Mouse (Mus musculus): ENCODE measurements around the gene Tmem107.

Tmem107 gene

DNA sequence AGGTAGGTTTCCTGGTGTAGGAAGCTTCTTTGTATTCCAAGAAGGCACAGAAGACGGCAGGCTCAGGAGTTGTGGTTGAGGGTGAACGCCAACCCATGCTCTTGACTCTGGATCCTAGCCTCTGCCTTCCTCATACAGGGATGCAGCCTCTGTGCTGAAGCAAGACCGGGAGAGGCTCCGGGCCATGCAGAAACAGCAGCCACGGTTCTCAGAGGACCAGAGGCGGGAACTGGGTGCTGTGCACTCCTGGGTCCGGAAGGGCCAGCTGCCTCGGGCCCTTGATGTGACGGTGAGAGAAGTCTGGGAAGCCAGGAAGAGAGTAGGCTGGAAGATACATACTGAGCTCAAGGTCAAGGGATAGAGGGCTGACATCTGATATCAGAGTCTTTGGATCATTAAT, 37.6 kb downstream of the Tmem107 start:
- DNase-seq, result no peak

DNA sequence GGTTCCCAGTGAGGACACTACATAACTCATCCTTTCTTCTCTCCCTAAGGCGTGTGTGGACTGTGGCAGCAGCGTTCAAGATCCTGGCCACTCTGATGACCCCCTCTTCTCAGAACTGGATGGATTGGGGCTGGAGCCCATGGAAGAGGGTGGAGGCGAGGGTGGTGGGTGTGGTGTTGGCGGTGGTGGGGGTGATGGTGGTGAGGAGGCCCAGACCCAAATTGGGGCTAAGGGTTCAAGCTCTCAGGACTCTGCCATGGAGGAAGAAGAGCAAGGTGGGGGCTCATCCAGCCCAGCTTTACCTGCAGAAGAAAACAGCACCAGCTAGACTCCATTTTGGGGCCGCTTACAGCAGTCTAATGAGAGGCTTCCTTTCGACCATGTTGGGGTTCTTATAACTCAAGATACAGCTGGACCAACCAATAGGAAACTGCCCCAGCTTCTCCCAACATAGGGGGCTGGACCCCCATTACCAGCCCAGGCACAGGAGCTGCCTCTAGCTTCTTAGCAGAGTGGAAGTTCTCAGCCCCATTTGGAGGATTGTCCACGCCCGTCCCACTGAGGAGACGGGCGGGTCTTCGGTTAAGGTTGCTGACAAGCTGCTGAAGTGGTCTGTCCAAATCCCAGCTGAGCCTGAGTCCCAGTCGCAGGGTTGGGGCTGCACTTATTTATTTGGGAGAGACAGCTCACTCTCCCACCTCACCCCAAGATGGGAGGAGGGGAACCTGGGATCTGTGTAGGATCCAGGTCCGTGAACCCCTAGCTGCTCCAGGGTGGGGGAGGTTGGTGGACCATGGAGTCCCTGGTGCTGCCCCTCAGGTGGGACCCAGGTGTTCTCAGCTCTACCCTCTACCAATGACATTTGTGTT, 38.7 kb downstream of the Tmem107 start:
- DNase-seq, result no peak

DNA sequence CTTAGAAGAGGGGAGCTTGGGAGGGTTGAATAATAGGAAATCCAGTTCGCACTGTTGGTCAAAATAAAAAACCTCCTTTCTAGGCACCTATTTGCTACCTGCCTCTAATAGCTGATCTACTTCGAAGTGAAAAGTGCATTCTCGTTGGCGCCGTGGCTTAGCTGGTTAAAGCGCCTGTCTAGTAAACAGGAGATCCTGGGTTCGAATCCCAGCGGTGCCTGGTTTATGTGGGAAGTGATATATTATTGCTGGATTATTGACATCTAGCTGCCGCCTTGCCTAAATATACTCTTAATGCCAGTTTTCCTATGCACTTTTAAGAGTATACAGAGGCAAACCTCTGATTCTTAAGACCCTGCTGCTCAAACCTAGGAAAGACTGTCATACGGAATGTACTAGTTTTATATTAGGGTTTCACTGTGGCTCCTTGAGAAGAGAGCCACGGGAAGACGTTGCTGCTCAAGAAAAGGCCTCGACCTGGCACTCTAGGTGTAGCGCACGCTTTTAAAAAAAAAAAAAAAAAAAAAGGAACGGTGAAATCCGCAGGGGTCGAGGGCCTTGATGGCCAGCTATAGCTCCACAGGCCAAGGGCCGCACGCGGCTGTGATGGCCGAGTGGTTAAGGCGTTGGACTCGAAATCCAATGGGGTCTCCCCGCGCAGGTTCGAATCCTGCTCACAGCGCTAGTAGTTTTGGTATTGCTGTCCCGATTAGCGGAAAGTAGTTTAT, 39.9 kb downstream of the Tmem107 start:
- DNase-seq, result peak; percentile 83 to 94

DNA sequence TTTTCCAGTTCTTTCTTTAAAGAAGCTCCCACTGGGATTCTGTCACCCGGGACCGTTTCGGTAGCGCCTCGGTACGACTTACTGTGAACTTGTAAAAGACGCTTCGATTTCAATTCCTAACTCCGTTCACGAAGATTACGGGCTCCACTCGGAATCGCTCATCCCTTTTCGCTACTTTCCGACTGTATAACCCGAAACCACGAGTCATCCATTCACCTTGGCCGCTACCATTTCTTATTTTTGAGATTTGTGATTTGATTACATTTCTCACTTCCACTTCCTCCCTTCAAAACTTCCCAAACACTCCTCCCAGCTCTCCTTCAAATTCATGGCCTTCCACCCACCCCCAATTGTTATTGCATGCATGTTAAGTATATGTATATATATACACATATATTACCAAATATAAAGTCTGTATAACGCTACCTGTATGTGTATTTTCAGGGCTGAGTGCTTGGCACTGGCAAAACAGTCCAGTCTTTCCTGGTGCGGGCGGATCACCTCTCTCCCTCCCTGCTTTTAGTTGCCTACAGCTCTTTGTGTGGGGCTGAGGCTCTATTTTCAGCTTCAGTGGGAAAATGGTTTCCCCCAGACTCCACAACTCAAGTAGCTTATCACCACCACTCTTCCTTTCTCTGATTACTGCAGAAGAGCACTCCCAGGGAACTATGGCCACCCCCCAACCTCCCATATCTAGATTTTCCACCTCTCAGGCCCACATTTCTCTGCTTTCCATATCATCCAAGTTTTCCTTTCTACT, 40.6 kb downstream of the Tmem107 start:
- no peak for DNase-seq

DNA sequence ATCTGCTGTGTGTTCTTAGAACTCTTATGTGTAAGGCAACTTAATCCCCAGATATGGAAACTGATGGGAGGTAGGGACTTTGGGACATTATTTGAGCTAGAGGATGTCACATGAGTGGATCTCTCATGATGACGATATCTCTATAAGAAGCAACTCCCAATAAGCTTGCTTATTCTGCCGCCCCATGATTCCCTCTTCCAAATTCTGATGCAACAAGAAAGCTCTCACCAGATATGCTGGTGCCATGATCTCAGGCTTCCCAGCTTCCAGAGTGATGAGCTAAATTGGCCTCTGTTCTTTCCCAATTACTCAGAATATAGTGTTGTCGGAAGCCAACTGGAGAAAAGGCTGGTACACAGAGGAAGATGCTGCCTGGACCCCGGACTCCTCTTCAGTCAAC, 41.3 kb downstream of the Tmem107 start:
- no peak for DNase-seq

DNA sequence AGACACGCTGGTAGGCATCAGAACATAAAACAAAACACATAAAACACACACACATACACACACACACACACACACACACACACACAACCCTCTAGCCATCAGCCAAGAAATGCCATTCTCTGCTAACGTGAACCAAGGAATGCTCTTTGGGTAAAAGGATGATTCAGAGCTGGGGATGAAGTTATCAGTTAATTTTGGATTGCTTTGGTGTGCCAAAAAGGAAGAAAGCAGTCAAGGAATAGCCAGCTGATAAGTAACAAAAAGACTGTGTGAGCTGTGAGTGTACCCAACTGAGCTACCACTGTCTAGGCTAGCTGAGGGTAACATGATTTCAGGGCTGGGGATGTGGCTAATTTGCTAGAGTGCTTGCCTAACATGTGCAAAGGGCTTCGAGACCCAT, 43.4 kb downstream of the Tmem107 start:
- DNase-seq, result no peak

DNA sequence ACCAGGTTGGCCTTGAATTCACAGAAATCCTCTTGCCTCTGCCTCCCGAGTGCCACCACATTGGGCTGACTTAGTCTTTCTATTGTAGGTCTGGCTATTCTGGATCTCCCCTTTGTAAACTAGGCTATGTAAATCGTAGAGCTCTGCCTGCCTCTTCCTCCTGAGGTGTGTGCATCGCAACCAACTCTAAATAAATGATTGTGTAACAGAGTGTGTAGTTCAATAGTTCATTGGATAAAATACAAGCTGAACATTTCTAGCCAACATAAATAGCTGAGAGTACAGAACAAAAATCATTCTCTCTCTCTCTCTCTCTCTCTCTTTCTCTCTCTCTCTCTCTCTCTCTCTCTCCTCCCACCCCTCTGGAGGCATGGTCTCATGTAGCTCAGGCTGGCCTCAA, 44.0 kb downstream of the Tmem107 start:
- no peak for DNase-seq

DNA sequence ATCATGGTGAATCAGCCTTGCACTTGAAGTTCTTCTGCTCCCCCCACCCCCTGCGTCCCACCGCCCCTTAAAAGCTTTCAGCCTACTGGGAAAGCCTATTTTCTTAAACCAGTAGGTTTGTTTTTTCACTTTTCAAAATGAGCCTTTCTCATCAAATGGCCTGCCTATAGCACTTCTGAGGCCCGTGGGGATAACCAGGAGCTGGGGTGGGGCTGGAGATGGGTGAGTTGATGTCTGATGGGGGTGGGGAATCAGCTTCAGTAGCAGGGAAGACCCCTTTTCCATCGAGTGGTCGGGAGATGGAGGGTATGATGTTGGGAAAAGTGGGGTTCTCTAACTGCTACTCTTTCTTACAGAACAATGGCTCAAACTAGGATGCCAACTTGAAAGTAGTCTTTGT, 46.2 kb downstream of the Tmem107 start:
- peak; percentile 8 to 21 for DNase-seq

DNA sequence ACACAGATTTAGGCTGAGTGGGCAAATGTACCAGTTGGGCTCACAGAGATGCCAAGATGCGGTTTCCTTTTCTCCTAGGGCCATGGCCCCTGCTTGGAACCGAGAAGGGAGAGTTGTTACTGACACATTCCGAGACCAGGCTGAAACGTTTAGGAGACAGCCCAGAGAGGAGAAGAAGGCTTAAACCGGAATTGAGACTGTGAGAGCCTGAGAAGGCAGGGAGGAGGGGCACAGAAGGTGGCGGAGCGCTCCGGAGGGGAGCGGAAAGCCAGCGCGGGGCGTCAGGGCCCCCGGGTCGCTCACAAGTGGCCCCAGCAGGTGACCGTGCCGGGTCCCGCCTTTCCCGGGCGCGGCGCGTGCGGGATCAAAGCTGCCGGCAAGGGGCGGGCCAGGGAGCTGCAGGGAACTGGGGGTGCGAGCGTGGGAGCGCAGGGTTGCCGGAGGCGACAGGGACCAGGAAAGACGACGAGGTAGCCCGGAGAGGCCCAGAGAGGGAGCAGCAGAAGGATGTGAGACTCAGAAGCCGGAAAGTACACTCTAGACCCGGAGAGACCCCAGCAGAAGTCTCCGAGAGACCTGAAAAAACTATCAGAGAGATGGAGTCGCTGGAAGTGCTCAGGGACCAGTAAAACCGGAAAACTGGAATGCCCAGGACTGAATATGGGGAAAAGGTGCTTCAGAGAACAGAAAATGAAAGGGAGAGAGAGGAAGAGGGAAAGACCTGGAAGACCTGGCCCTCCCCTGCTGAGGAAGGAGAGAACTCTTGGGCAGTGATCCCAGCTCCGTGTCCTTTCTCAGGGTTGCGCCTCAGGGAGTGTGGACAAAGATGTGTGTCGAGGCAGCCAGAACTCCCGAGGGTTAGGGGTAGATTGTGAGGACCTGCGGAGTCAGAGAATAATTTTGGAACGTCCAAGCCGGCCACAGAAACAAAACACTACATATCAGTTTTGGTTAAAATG, 47.4 kb downstream of the Tmem107 start:
- DNase-seq, result peak; percentile 66 to 77

DNA sequence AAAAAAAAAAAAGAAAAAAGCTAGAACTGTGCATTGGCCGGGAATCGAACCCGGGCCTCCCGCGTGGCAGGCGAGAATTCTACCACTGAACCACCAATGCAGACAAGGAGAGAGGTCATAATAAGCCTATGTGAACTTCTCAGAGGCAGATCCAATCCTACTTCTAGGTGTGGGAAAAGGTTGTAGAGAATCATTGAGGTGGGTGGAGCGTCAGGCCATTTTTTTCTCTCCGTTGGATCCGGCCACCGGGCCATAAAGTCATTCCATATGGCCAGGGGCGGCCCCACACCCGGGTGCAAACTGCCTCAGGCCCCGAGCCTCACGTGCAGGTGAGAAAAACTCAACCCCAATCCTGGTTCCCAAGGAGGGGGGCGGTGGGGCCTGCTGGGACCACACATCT, 48.2 kb downstream of the Tmem107 start:
- peak; percentile 87 to 95 for DNase-seq

DNA sequence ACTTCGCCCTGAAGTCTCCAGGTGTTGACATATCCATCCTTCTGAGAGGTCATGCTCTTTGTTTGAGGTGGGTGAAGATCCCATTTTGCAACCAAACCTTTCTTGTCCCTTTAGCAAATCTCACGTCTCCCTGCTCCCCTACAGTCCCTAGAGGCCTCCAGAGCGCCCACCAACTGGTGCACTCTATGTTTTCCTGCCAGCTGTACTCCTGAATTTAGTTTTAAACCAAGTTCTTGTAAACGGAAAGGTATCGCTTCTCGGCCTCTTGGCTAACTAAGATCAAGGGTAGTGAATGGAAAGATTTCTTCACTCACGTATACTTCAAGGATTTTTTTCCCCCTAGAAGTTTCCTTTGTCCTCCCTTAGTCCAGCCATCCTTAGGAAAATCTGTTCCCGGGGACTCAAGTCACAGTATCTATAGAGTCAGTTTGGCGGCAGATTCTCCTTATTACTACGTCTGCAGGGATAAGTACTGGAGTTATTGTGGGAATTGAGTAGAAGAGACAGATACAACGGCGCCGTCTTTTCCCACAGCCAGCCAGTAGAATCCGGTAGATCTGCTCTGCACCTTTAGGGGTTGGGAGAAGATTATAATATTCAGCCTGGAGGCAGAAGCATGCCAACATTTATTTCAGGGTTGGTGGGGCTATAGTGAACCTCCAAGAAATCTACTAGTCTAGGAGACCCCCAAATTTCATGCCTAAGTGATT, 49.0 kb downstream of the Tmem107 start:
- DNase-seq, result peak in 1 of 2 experiments; percentile 14

DNA sequence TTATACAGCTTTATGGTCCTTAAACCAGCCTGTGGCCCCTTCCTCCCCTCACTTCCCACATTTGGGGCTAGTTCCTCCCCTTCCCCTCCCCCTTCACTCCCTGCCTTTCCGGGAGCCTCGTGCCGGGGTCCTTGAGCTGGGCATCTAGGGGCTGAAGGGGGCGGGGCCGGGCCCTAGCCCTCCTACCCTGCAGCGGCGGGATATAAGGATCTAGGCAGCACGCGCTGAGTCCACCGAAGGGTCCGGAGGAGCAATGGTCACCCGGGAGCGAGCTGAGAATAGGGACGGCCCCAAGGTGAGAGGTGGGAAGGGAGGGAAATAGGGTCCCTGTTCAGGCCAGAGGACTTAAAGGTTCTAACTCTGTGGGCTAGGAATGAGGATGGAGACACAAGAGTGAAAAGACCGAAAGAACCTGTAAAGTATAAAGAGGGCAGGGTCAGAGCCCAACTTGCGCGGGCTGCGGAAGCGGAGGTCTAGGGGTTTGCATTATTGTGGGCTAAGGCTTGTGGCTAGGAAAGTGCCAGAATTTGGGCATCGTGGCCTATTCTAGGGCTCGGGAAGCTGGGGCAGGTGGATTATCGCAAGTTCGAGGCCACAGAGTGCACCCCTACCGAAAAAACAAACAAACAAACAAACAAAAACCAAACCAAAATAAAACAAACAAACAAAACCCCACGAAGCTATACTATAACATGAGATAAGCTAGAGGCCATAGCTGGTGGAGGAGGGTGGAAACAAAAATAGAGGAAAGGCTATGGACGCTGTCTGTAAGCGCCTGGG, 49.8 kb downstream of the Tmem107 start, which contains the start of gene Hes7:
TSS of gene Hes7 (plus strand) at position 184 of the 780 bp plus-strand sequence.
- peak in 1 of 2 experiments; percentile 22 for DNase-seq

DNA sequence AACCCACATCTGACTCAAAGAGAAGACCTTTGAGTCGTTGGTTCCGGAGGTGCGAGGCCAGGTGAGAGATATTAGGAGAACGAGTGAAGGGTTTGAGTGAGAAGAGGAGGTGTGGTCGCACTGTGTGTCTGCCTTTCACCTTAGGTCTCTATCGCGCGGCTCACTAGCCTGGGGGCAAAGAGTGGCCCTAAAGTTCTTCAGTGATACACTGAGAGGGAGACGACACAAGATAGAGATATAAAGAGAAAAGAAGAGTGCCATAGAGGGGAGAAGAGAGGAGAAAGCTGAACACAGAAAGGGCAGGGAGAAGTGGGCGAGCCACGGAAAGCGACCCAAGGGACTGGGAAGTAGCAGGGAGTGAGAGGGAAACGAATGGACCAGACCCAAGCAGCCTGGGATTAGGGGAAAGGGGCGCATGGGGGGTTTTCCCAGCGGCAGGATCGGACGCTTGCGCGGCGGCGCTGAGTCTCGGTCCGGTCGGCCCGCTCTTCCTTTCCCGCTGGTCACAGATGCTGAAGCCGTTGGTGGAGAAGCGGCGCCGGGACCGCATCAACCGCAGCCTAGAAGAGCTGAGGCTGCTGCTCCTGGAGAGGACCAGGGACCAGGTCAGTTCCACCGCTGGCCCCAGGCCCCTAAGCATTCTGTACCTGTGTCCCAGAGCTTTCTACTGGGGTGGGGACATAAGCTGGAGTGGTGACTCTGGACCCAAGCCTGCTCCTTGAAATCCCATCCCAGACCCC, 50.6 kb downstream of the Tmem107 start:
- DNase-seq, result peak; percentile 40 to 58

DNA sequence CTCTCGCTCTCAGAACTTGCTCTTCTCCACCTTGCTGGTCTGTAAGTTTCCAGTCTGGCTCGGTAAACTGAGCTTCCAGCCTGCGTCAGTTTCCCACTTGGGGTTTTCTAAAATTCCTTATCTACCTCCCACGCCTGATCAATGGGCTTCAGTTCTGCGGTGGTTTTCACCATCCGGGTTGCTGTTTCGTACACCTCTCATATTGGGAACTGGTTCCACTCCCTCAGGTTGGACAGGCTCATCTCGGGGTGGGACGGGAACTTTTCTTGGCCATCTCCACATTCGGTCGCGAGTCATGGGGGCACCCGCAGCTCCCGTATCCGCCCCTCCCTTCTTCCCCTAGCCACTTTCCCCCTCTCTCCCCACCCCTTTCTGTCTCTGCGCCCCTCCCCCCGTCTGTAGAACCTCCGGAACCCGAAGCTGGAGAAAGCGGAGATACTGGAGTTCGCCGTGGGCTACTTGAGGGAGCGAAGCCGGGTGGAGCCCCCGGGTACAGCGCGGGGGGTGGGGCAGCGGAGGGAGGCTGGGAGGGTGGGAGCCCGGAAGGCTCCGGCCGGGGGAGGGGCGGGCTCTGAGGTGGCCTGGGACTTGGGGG, 51.2 kb downstream of the Tmem107 start:
- no peak for DNase-seq

DNA sequence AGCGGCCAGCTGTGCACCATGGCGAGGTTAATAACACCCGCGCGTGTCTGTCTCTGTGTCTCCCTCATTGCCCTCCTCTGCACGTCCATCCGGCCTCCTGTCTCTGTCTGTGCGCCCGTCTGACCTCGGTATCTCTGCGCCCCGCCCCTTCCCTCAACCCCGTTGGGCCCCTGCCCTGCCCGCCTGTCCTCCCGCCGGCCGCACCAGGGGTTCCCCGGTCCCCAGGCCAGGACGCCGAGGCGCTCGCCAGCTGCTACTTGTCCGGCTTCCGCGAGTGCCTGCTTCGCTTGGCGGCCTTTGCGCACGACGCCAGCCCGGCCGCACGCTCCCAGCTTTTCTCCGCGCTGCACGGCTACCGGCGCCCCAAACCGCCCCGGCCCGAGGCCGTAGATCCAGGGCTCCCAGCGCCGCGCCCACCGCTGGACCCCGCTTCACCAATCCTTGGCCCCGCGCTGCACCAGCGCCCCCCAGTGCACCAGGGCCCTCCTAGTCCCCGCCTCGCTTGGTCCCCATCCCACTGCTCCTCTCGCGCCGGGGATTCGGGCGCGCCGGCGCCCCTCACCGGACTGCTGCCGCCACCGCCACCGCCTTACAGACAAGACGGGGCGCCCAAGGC, 51.8 kb downstream of the Tmem107 start, which contains the start of gene 9130213A22Rik:
TSS of gene 9130213A22Rik (minus strand) at position 254 of the 616 bp plus-strand sequence.
- peak; percentile 82 to 85 for DNase-seq

All from cerebellum, adult 18-20 months (tissue).